Mouse (Mus musculus) testis, postnatal 14 days (tissue): ENCODE measurements around the gene Aldh1a3.
A peak's percentile ranks its signal among the peaks of the same experiment; 100 is the strongest.

Experiments
- DNase-seq: peaks from one replicate; pipeline ENCODE4 v3.0.0; 2021; ENCODE audit warnings: low spot score

The Aldh1a3 gene

GRCm38 (mm10) chr7:66427437-66428161 is at the start of gene Aldh1a3:
Gene Aldh1a3, minus strand, starts transcription at chr7:66427517.
- DNase-seq = peak; percentile 32

DNA sequence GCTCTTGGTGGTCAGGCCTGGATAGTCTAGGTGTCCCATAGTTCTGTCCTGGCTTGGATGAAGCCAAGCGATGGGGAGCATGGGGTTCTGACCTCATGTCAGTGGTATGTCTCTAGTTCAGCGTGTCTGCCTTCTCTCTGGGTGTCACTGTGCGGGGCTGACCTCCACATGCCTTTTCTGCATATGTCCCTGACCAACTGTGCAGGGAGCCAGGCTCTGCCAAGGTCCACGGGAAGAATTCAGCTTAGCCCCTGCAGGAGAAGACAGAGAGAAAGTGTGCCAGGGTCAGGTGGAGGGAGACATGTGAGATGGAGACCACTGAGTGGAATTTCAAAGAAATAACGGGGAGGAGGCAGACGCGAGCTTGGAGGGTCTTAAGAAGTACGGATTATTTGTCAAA is 49.0 kb upstream of the Aldh1a3 start:
- DNase-seq = no peak

DNA sequence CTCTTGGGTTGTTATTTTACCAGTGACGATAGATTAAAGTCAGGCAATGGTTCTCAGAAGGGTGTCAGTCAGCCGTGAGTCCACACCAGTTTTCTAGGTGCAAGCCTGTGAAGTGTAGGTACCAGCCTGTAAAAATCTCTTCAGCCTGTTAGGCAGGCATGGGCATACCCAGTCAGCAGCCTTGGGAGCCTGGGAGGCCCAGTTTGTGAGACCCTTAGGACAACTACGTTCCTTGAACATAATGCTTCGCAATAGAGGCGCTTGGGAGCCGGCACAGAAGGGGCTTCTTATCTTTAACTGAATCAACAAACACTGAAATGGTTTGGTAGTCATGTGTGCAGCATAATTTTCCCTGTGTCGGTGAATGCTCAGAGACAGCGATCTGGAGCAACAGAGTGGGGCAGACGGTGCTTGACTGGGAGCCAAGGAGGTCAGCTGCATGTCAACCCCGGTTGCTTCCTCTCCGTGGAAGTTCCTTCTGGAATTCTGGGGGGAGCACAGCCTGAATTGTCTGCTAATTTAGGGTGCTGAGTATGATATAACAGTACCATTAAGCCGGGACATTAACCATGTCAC is 44.4 kb upstream of the Aldh1a3 start:
- no peak for DNase-seq

- no peak for DNase-seq
Observed at GRCm38 (mm10) chr7:66466641-66467040, 39.3 kb upstream of the Aldh1a3 start.

- no peak for DNase-seq
Observed at GRCm38 (mm10) chr7:66465241-66465640, 37.9 kb upstream of the Aldh1a3 start.

DNA sequence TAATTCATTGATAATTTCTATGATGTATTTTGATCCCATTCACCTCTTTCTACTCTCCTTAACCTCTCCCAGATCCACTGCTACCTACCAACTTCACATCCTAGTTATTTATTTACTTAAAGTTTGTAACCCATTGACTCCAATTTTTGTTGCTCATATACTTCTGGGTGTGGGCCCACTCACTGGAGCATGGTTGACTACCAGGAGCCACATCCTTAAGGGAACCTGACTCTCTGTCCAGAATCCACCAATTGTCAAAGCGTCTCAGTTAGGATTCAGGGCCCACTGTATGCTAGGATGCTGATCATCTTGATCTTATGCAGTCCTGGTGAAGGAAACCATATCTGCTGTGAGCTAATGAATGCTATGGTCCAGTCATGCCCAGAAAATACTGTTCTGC is 35.8 kb upstream of the Aldh1a3 start:
- no peak for DNase-seq

DNA sequence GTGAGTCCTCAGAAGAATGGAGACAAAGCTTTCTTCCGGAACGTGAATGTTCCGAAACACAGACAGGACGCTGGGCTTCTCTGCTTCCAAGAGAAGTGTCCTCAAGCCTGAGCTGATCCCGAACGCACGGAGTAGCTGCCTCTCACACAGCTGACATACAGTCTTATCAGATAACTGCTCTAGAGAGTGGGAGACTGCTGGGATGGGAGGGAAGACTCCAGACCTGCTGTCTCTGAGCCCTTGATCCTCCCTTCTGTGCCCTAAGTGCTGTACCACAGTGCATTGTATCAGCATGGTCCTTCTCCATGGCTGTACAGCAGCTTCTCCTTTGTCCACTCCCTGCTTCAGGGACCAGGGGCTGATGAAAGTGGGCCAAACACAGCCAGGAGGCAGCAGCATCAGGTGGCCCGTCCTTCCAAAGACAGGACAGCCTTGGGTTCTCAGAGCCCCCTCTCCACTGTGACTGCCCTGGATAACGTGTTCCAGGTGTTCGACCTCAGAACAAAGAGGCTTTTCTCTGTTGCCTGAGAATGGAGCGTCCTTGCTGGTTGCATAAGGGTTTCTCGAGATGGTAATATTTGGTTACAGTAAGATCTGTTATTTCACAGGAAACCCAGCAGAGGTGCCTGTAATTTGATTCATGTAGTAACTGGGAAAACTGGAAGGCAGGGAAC is 24.4 kb upstream of the Aldh1a3 start:
- no peak for DNase-seq

- DNase-seq = no peak
Observed at GRCm38 (mm10) chr7:66449971-66450752, 22.8 kb upstream of the Aldh1a3 start.

GRCm38 (mm10) chr7:66448786-66449540 is 21.6 kb upstream of the Aldh1a3 start:
- DNase-seq = no peak

- DNase-seq = no peak
Observed at GRCm38 (mm10) chr7:66448304-66448703, 21.0 kb upstream of the Aldh1a3 start.

- DNase-seq = no peak
Observed at GRCm38 (mm10) chr7:66446860-66447259, 19.5 kb upstream of the Aldh1a3 start.

DNA sequence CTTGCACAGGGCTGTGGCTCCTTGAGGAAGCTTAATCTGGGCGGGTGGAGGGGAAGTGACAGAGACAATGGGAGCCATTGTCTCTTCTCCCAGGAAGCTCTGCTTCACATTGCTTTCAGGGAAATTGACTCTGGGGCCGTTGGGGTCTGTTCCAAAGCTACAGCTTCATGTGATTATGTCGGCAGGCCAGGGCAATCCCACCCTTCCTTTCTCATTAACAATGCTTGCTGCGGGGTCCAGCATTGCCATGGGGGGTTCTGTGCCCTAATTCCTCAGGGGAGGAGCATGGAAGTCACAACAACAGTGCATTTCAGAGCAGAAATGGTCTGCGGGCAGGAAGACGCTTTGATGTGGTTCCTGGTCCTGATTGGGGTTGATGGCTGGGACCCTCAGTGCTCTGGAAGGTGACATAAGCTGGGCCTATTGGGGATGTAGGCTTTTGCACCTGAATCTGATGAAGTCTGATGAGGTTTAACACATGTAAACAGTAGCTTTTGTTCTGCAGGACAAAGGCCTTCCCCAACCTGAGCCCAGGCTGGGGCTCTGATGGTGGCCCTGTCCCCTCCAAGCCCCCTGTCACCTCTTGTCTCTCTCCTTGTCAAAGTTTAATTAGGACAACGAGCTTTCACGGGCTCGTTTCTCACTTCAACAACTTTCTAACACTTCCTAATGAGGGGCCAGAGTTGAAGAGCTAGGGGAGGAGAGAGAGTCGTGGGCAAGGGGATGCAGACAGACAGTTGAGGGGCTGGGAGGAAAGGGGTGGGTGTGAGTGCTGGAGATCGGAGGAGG is 18.0 kb upstream of the Aldh1a3 start:
- no peak for DNase-seq

GRCm38 (mm10) chr7:66444706-66445105 is 17.4 kb upstream of the Aldh1a3 start:
- no peak for DNase-seq

DNA sequence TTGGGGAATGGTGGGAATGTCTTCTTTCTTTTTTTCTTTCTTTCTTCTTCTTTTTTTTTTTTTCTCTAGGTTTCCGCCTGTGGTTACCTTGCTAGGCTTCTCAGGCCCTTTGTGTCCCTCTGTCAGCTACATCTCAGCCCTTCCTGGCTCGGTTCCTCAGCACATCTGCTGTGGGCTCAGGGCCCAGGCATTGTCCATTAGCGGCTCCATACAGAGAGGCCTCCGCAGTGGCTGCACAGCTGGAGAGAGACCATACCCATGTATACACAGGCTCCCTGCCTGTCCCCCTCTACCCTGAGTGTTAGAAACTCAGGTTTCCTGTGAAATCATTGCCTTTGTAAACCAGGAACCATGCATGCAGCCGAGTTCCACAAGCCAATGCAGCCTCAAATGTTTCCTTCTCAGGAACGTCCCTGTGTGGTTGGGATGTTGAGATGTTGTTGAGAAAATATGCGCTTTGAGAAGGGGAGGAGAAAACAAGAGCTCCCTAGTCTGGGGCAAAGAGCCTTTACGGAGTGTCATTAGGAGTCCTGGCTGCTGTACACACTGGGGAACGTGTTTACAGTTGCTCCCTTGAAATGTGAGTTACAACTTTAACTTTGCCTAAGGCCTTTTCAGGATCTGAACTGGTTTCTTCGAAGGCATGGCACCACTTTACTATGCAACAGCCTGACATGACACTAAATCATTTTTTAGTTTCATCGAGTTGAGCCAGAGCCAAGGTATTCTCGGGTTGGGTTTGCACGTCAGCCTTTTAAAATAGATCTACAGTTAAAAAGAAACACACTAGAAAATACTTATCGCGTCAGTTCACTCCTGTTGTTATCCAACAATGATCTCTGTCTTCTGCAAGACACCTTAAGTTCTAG is 15.4 kb upstream of the Aldh1a3 start:
- no peak for DNase-seq

- no peak for DNase-seq
Observed at GRCm38 (mm10) chr7:66438787-66439669, 11.7 kb upstream of the Aldh1a3 start.

DNA sequence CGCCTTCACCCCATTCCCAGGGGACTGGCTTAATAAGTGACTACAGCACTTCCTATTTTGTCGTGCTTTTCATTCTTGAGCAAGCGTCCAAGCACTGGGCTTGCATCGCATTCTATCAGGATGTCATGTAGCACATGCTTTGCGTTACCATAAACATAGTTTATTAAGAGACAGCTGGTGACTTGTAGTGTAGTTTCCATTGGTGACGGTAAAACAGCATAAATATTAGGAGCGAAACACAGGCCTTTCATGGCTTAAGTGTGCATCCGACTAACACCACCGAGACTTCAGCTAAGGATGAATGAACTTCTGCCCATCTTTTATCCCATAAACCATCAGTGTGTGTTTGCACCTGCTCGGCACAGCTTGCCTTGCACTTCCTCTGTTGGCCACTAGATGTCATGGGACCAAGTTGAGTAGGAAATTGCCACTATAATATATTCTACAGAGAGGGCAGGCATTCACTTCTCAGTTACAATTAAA is 7.2 kb upstream of the Aldh1a3 start:
- no peak for DNase-seq

DNA sequence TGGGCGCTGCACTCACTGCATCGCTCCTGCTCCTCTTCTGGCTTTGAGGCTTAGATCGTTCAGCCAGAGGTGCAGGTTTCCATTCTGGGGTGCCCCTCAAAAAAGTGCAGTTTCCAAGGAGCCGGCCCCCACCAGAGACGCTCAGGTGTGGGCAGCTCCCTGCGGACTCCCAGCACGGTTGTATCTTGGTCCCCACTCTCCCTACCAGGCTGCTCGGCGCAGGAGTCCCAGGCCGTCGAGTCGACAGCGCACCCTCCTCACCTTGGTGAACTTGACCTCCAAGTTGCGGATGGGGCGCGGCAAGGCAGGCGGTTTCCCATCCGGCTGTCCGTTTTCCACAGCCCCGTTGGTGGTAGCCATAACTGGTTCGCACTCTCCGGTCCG is 272 bp downstream of the Aldh1a3 start:
- no peak for DNase-seq

- DNase-seq = no peak
Observed at GRCm38 (mm10) chr7:66421903-66422302, 5.4 kb downstream of the Aldh1a3 start.

GRCm38 (mm10) chr7:66418981-66419380 is 8.3 kb downstream of the Aldh1a3 start:
- DNase-seq = no peak
